In genomic region chr10:75182151-75182774, GRCm38 (mm10) we compare ENCODE assay signal across 8 mouse cellular contexts. TPM values are rescaled to one million over a fixed set of nuclear protein-coding genes. Genes with fewer than 3 reads are reported as not detected.
DNase-seq lines count a peak whose midpoint lies in the region; ATAC-seq and TF ChIP-seq lines count a peak whose summit lies in the region.

No protein-coding gene starts in this region.

- no peak overlapping the region for H3K9ac ChIP-seq in kidney, embryonic 16.5 days (replicated peaks; ENCODE audit: low read length)
- no peak overlapping the region for H3K9ac ChIP-seq in limb, embryonic 13.5 days

- TF ChIP-seq CTCF in gastrocnemius, adult 2 months (IDR thresholded peaks at IDR 0.05), result peak; percentile 98
- TF ChIP-seq CTCF in kidney, adult 2 months (conservative IDR thresholded peaks at IDR 0.05; ENCODE audit: insufficient read depth, insufficient read length, low read depth, low read length), result peak; percentile 81

- WGBS in kidney, embryonic 16.5 days, result 25% methylated on average over 14 of the region's 14 CpGs
- 22% methylated on average over 14 of the region's 14 CpGs for WGBS in kidney, adult 2 months
- 34% methylated on average over 14 of the region's 14 CpGs for WGBS in limb, embryonic 13.5 days

- H3K4me1 ChIP-seq in kidney, embryonic 16.5 days (ENCODE audit: insufficient read depth, low read length), result peaks cover 1% of the 10 kb centered on the region; the same call in 1 of the 2 replicates
- no peaks in the 10 kb centered on the region for H3K4me1 ChIP-seq in kidney, adult 2 months (ENCODE audit: control insufficient read depth, insufficient read depth, low read length)
- H3K4me1 ChIP-seq in limb, embryonic 13.5 days, result no peaks in the 10 kb centered on the region; the same call in 1 of the 2 replicates

- H3K36me3 ChIP-seq in kidney, embryonic 16.5 days (ENCODE audit: insufficient read depth, low read length), result peaks cover 37% of the 10 kb centered on the region
- no peaks in the 10 kb centered on the region; the same call in 1 of the 2 replicates for H3K36me3 ChIP-seq in kidney, adult 2 months (ENCODE audit: control insufficient read depth, insufficient read depth, low read length)
- H3K36me3 ChIP-seq in limb, embryonic 13.5 days, result peaks cover 78% of the 10 kb centered on the region

- intact Hi-C loops in gastrocnemius, adult 2 months (cut with DNase I), result loop anchor here (1.0 to 5.0 kb wide), 3 partner anchors 69 to 305 kb away; no protein-coding TSS in a partner anchor

- no peaks in the 10 kb centered on the region for H3K9me3 ChIP-seq in kidney, embryonic 16.5 days (ENCODE audit: low read length)
- no peaks in the 10 kb centered on the region for H3K9me3 ChIP-seq in limb, embryonic 13.5 days

- H3K27me3 ChIP-seq in kidney, embryonic 16.5 days (ENCODE audit: insufficient read depth, low read length), result no peaks in the 10 kb centered on the region
- no peaks in the 10 kb centered on the region for H3K27me3 ChIP-seq in kidney, adult 2 months (replicated peaks; ENCODE audit: control insufficient read depth, insufficient read depth, low read length)
- no peaks in the 10 kb centered on the region for H3K27me3 ChIP-seq in limb, embryonic 13.5 days

- DNase-seq in kidney, adult 11 months, result peak; percentile 54
- DNase-seq in cerebellum, postnatal 25 days, result peak; percentile 81 to 85
- peak; percentile 76 for DNase-seq in gastrocnemius, adult 2 months
- peak; percentile 75 for DNase-seq in kidney, adult 2 months
- peak; percentile 57 to 58 for DNase-seq in spleen, postnatal 36 days (ENCODE audit: low spot score in 2 of 2)

- no peak overlapping the region for H3K4me3 ChIP-seq in kidney, embryonic 16.5 days (ENCODE audit: low read length)
- no peak overlapping the region for H3K4me3 ChIP-seq in gastrocnemius, adult 2 months
- no peak overlapping the region for H3K4me3 ChIP-seq in kidney, adult 2 months (ENCODE audit: insufficient read depth, low read depth, low read length)
- no peak overlapping the region for H3K4me3 ChIP-seq in limb, embryonic 13.5 days

- TF ChIP-seq POLR2A in kidney, adult 2 months (IDR thresholded peaks at IDR 0.05; ENCODE audit: low read depth, low read length), result no peak

- no peak overlapping the region for H3K27ac ChIP-seq in kidney, embryonic 16.5 days (ENCODE audit: low read length)
- H3K27ac ChIP-seq in gastrocnemius, adult 2 months, result no peak overlapping the region
- no peak overlapping the region for H3K27ac ChIP-seq in kidney, adult 2 months (ENCODE audit: insufficient read depth, low read depth, low read length)
- H3K27ac ChIP-seq in limb, embryonic 13.5 days, result peak overlapping the region; percentile 17; the same call in 1 of the 2 replicates

- ATAC-seq in kidney, embryonic 16.5 days (ENCODE audit: low FRiP score, low TSS enrichment), result no peak; the same call in 1 of the 2 replicates
- peak; percentile 69; the same call in 1 of the 2 replicates for ATAC-seq in limb, embryonic 13.5 days (ENCODE audit: low FRiP score, low read depth)
- peak; percentile 62; the same call in 1 of the 2 replicates for ATAC-seq in monocyte, adult 5-6 weeks (replicated peaks; ENCODE audit: insufficient number of reproducible peaks, low FRiP score, low TSS enrichment, poor library complexity, severe bottlenecking)

- H3K4me2 ChIP-seq in kidney, embryonic 16.5 days (replicated peaks; ENCODE audit: low read depth, low read length), result no peak overlapping the region
- H3K4me2 ChIP-seq in limb, embryonic 13.5 days (replicated peaks), result no peak overlapping the region

RNA-seq across cellular contexts. Expression of gene Specc1l, which starts 29.6 kb away (rescaled TPM):
- polyA plus RNA-seq in kidney, embryonic 16.5 days (2015; fragmentation: Nextera tagmentation; extraction: Ambion mirVana), result 33.2 and 33.4 TPM in 2 replicates
- total RNA-seq in gastrocnemius, adult 2 months (2021), result 10 to 100 TPM; 43.1 to 44.8 TPM
- 14.0 and 15.6 TPM in 2 replicates for polyA plus RNA-seq in kidney, adult 2 months (2012; rRNA removed)
- polyA plus RNA-seq in limb, embryonic 13.5 days (2015; fragmentation: Nextera tagmentation; extraction: Ambion mirVana), result 38.8 and 39.4 TPM in 2 replicates
- total RNA-seq in monocyte, adult 5-6 weeks (2017), result 34.2 to 50.5 TPM (median 34.5 TPM) in 3 replicates
